Mouse (Mus musculus): Measurements from ENCODE around the gene 1190002N15Rik. TPM values are rescaled to one million over a fixed set of nuclear protein-coding genes. Genes with fewer than 3 reads are reported as not detected.
A peak's percentile ranks its signal among the peaks of the same experiment; 100 is the strongest.

1190002N15Rik gene
- total and polyA plus RNA-seq, 2 experiments from 2014 or later, result 8.9 to 33.1 TPM

DNA sequence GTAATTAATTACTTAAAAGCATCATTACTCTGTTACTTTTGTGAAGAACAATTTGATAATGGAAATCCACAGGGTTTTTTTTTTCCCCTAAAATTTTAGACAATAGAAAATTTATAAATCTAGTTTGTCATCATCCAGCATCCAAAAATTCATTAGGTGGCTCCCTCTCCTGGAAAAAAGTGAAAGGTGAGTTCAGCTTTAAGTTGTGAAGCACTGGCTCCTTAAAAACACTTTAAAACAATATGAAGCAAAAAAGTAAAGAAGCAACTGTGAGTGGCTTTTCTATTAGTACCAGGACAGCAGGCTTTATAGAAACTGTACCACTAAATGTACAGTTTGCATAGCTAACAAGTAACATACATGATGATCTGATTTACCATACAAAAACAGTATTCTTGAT lies 3.1 kb downstream of the 1190002N15Rik start:
- H3K27me3 ChIP-seq (ENCODE audit: insufficient read depth, low read length), result no peaks in the 10 kb centered on the region
- H3K27ac ChIP-seq (ENCODE audit: low read depth, low read length), result no peak overlapping the region
- ATAC-seq (ENCODE audit: low FRiP score) (no peak), DNase-seq (ENCODE audit: low spot score) (peak; percentile 65)
- peaks cover 6% of the 10 kb centered on the region for H3K4me1 ChIP-seq (ENCODE audit: insufficient read depth, low read length)
- peak; percentile 72 for TF ChIP-seq CTCF (IDR thresholded peaks at IDR 0.05)
- peak overlapping the region; percentile 86 for H3K4me2 ChIP-seq (ENCODE audit: low read depth, low read length, poor library complexity, severe bottlenecking)
- H3K4me3 ChIP-seq (ENCODE audit: low read depth, low read length), result peak overlapping the region; percentile 82
- no peaks in the 10 kb centered on the region for H3K36me3 ChIP-seq (ENCODE audit: insufficient read depth, low read length)
- no peaks in the 10 kb centered on the region for H3K9me3 ChIP-seq (ENCODE audit: low read length)
- no peak overlapping the region for H3K9ac ChIP-seq (replicated peaks; ENCODE audit: low read length, poor library complexity, severe bottlenecking)

DNA sequence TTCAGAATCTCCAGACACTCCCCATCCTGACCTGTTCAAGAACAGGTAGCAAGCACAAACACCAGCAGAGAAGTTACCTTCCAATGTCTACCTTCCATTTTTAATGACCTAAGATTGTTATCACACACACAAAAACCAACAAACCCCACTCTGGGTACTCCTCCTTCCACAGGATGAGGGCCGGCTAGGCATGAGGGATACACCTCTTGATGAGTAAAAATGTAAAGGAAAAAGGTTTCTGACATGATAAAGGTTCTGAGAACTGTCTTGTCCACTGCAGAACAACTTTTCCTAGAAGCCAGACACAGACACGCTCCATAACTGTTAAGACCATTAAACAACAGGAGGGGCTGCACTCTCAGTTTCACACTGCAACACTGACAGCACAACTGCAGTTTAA lies 3.7 kb downstream of the 1190002N15Rik start:
- H3K27ac ChIP-seq (ENCODE audit: low read depth, low read length), result no peak overlapping the region
- peak overlapping the region; percentile 49 for H3K4me2 ChIP-seq (ENCODE audit: low read depth, low read length, poor library complexity, severe bottlenecking)
- DNase-seq (ENCODE audit: low spot score) (no peak), ATAC-seq (ENCODE audit: low FRiP score) (no peak)
- H3K4me3 ChIP-seq (ENCODE audit: low read depth, low read length), result peak overlapping the region; percentile 34
- 48% methylated on average over 2 of the region's 2 CpGs for WGBS
- H3K4me1 ChIP-seq (ENCODE audit: insufficient read depth, low read length), result peaks cover 6% of the 10 kb centered on the region
- 0 out of 2 replicates have a peak overlapping the region, but pooled peaks have one; percentile 29 for H3K9ac ChIP-seq (replicated peaks; ENCODE audit: low read length, poor library complexity, severe bottlenecking)
- H3K27me3 ChIP-seq (ENCODE audit: insufficient read depth, low read length), result no peaks in the 10 kb centered on the region
- no peaks in the 10 kb centered on the region for H3K36me3 ChIP-seq (ENCODE audit: insufficient read depth, low read length)
- TF ChIP-seq CTCF (IDR thresholded peaks at IDR 0.05), result no peak
- no peaks in the 10 kb centered on the region for H3K9me3 ChIP-seq (ENCODE audit: low read length)

DNA sequence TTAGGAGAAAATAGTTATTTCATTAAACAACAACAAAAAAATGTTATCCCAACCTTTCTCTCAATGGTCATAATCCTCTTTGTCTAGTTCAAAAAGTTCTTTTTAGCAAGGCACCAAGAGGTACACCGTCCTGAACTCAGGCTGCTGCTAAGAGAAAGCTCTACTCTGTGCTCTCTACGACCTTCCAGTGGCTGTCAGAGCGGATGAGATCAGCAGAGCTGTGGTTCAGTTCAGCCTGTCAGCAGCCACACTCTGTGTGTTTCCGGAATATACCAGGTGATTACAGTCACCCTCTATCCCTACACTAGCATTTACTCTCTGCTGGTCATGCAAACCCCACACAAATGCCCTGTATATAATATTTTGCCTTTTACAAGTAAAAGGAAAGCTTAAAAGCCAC lies 4.2 kb downstream of the 1190002N15Rik start:
- no peak for TF ChIP-seq CTCF (IDR thresholded peaks at IDR 0.05)
- peak; percentile 45 for DNase-seq (ENCODE audit: low spot score)
- Histone ChIP-seq H3K27ac (ENCODE audit: low read depth, low read length) (no peak overlapping the region), H3K9me3 (ENCODE audit: low read length) (no peaks in the 10 kb centered on the region), H3K4me1 (ENCODE audit: insufficient read depth, low read length) (peaks cover 6% of the 10 kb centered on the region), H3K4me3 (ENCODE audit: low read depth, low read length) (peak overlapping the region; percentile 34), H3K9ac (replicated peaks; ENCODE audit: low read length, poor library complexity, severe bottlenecking) (peak overlapping the region; percentile 29; the same call in 1 of the 2 replicates), H3K36me3 (ENCODE audit: insufficient read depth, low read length) (no peaks in the 10 kb centered on the region), H3K4me2 (ENCODE audit: low read depth, low read length, poor library complexity, severe bottlenecking) (peak overlapping the region; percentile 49), H3K27me3 (ENCODE audit: insufficient read depth, low read length) (no peaks in the 10 kb centered on the region)
- no peak for ATAC-seq (ENCODE audit: low FRiP score)
- 15% methylated on average over 4 of the region's 4 CpGs for WGBS

DNA sequence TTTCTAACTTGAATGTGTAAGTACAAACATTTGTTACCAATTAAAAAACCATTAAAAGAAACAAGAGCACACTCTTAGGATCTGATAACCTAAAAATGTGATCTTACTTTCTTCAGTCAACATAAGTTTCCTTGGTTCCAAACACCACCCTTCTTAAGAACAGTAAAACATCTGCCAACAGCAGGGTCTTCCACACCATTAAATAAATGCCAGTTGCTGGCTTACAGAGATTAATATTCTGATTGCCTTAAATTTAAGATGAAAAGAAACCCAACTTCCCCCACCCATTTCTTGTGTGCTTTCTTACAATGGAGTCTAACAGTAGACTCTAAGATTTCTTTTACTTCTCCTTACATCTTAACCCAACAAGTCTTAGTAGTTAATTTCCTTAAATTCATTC lies 7.9 kb downstream of the 1190002N15Rik start:
- H3K9me3 ChIP-seq (ENCODE audit: low read length), result no peaks in the 10 kb centered on the region

DNA sequence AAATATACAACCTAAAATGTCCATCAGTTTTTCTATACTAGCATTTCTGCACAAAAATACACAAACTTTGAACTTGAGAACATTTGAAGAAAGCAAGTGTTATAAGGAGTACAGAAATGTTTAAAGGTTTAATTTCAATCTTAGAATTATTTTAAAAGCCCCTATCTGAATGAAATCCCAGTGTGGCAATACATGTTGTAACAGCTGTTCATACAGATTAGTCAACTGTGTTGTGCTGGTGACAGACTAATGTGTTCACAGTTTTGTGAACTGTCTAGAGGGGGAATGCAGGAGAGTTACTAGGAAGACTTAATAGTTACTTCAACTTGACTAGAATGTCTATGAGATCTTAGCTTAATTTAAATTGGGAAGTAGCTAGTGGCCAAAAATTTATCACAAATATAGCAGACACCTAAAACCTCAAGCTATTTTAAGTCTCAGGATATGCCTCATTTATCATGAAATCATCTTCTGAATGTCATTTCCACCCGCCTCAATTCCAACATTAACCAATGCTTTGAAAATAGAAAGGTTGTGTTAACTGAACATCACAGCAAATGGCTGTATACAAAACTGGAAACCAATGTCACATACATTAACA lies 8.6 kb downstream of the 1190002N15Rik start:
- Histone ChIP-seq H3K27me3 (ENCODE audit: insufficient read depth, low read length) (no peaks in the 10 kb centered on the region), H3K36me3 (ENCODE audit: insufficient read depth, low read length) (no peaks in the 10 kb centered on the region), H3K9ac (replicated peaks; ENCODE audit: low read length, poor library complexity, severe bottlenecking) (no peak overlapping the region), H3K27ac (ENCODE audit: low read depth, low read length) (no peak overlapping the region), H3K4me1 (ENCODE audit: insufficient read depth, low read length) (peaks cover 3% of the 10 kb centered on the region), H3K4me2 (ENCODE audit: low read depth, low read length, poor library complexity, severe bottlenecking) (no peak overlapping the region), H3K9me3 (ENCODE audit: low read length) (no peaks in the 10 kb centered on the region), H3K4me3 (ENCODE audit: low read depth, low read length) (no peak overlapping the region)
- ATAC-seq (ENCODE audit: low FRiP score) (no peak), DNase-seq (ENCODE audit: low spot score) (no peak)
- no peak for TF ChIP-seq CTCF (IDR thresholded peaks at IDR 0.05)
- WGBS, result 84% methylated on average over 1 of the region's 1 CpGs

More for the DNA sequence above, 7.9 kb downstream of the 1190002N15Rik start:
- H3K9ac ChIP-seq (replicated peaks; ENCODE audit: low read length, poor library complexity, severe bottlenecking), result no peak overlapping the region
- TF ChIP-seq CTCF (IDR thresholded peaks at IDR 0.05), result no peak
- no peak for DNase-seq (ENCODE audit: low spot score)
- ATAC-seq (ENCODE audit: low FRiP score), result no peak
- peaks cover 6% of the 10 kb centered on the region for H3K4me1 ChIP-seq (ENCODE audit: insufficient read depth, low read length)
- H3K4me2 ChIP-seq (ENCODE audit: low read depth, low read length, poor library complexity, severe bottlenecking), result no peak overlapping the region
- H3K36me3 ChIP-seq (ENCODE audit: insufficient read depth, low read length), result no peaks in the 10 kb centered on the region
- H3K27ac ChIP-seq (ENCODE audit: low read depth, low read length), result no peak overlapping the region
- H3K4me3 ChIP-seq (ENCODE audit: low read depth, low read length), result no peak overlapping the region
- H3K27me3 ChIP-seq (ENCODE audit: insufficient read depth, low read length), result no peaks in the 10 kb centered on the region

DNA sequence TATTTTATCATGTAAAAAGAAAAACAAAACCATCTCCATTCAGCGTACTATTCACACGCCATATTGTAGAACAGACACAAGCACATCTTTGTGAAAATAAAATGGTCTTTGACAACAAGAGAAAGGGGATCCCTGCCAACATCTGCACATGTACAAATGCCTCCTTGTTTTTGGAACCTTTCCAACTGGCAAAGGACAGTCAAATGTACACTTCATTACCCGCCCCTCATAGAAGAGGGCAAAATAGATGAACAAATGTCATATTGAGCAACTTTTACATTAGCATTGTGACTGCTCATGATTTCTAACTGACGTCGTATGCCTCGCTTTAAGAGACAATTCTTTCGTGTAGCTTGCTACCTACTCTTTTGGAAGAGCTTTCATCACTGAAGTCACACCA lies 11.4 kb downstream of the 1190002N15Rik start:
- no peak overlapping the region for H3K9ac ChIP-seq (replicated peaks; ENCODE audit: low read length, poor library complexity, severe bottlenecking)

More for the DNA sequence above, 11.4 kb downstream of the 1190002N15Rik start:
- Histone ChIP-seq H3K36me3 (ENCODE audit: insufficient read depth, low read length) (no peaks in the 10 kb centered on the region), H3K27ac (ENCODE audit: low read depth, low read length) (no peak overlapping the region), H3K4me3 (ENCODE audit: low read depth, low read length) (no peak overlapping the region), H3K4me1 (ENCODE audit: insufficient read depth, low read length) (no peaks in the 10 kb centered on the region), H3K27me3 (ENCODE audit: insufficient read depth, low read length) (no peaks in the 10 kb centered on the region), H3K9me3 (ENCODE audit: low read length) (no peaks in the 10 kb centered on the region), H3K4me2 (ENCODE audit: low read depth, low read length, poor library complexity, severe bottlenecking) (peak overlapping the region; percentile 15; the same call in 1 of the 2 replicates)
- no peak for TF ChIP-seq CTCF (IDR thresholded peaks at IDR 0.05)
- ATAC-seq (ENCODE audit: low FRiP score) (no peak), DNase-seq (ENCODE audit: low spot score) (peak; percentile 90)
- WGBS, result 63% methylated on average over 7 of the region's 7 CpGs

Data from midbrain, postnatal 0 days (tissue).